Mouse (Mus musculus) spleen, adult 2 months (tissue): Measurements from ENCODE around the gene Foxa2.

Source experiments
- CTCF ChIP-seq: fragments of 200-500 bp; IDR thresholded peaks from 2 replicates; pipeline ENCODE4 v1.5.1; 2011; ENCODE audit warnings: mild to moderate bottlenecking, inconsistent platforms; ENCODE audit not compliant: insufficient read depth, insufficient read length, insufficient replicate concordance; ENCODE audit errors: extremely low read depth
- POLR2A ChIP-seq: fragments of 200-500 bp; IDR thresholded peaks from 2 replicates; pipeline ENCODE4 v1.6.1; 2011; ENCODE audit warnings: low read depth, low read length, inconsistent platforms

- TF ChIP-seq POLR2A (no peak), CTCF (no peak)
These were observed 37.7 kb downstream of the Foxa2 start for GRCm38 (mm10) chr2:148009049-148009448.
